Mouse (Mus musculus): ENCODE data around the gene Fam107b. TPM values are rescaled to one million over a fixed set of nuclear protein-coding genes. Genes with fewer than 3 reads are reported as not detected.

Gene Fam107b
- polyA plus RNA-seq, 1 experiment, result 14.7 TPM

- DNase-seq, result no peak
- no peaks in the 10 kb centered on the region for H3K4me1 ChIP-seq (ENCODE audit: control insufficient read depth, insufficient read depth, low read length)
- no peak for TF ChIP-seq CTCF (IDR thresholded peaks at IDR 0.05; ENCODE audit: insufficient read depth, low read length)
- no peak for TF ChIP-seq POLR2A (IDR thresholded peaks at IDR 0.05; ENCODE audit: borderline replicate concordance, extremely low read depth, low read depth, low read length)
- no peak overlapping the region for H3K4me3 ChIP-seq (replicated peaks; ENCODE audit: extremely low read depth, low read depth, low read length)
- WGBS, result 78% methylated on average over 1 of the region's 1 CpGs
These were observed 6.9 kb downstream of the Fam107b start for GRCm38 (mm10) chr2:3577216-3577615.

- no peak for TF ChIP-seq POLR2A (IDR thresholded peaks at IDR 0.05; ENCODE audit: borderline replicate concordance, extremely low read depth, low read depth, low read length)
- no peak for TF ChIP-seq CTCF (IDR thresholded peaks at IDR 0.05; ENCODE audit: insufficient read depth, low read length)
- DNase-seq, result no peak
- no peak overlapping the region for H3K4me3 ChIP-seq (replicated peaks; ENCODE audit: extremely low read depth, low read depth, low read length)
- 60% methylated on average over 8 of the region's 8 CpGs for WGBS
- no peaks in the 10 kb centered on the region for H3K4me1 ChIP-seq (ENCODE audit: control insufficient read depth, insufficient read depth, low read length)
These were observed 8.1 kb downstream of the Fam107b start for GRCm38 (mm10) chr2:3578180-3578902.

GRCm38 (mm10) chr2:3579316-3579902 lies 9.1 kb downstream of the Fam107b start:
- 60% methylated on average over 2 of the region's 2 CpGs for WGBS
- no peak overlapping the region for H3K4me3 ChIP-seq (replicated peaks; ENCODE audit: extremely low read depth, low read depth, low read length)

GRCm38 (mm10) chr2:3582830-3583229 lies 12.5 kb downstream of the Fam107b start:
- WGBS, result 63% methylated on average over 2 of the region's 2 CpGs
- no peak for TF ChIP-seq POLR2A (IDR thresholded peaks at IDR 0.05; ENCODE audit: borderline replicate concordance, extremely low read depth, low read depth, low read length)
- TF ChIP-seq CTCF (IDR thresholded peaks at IDR 0.05; ENCODE audit: insufficient read depth, low read length), result no peak
- H3K4me3 ChIP-seq (replicated peaks; ENCODE audit: extremely low read depth, low read depth, low read length), result no peak overlapping the region
- no peaks in the 10 kb centered on the region for H3K4me1 ChIP-seq (ENCODE audit: control insufficient read depth, insufficient read depth, low read length)
- no peak for DNase-seq

More at GRCm38 (mm10) chr2:3579316-3579902, 9.1 kb downstream of the Fam107b start:
- DNase-seq, result no peak
- H3K4me1 ChIP-seq (ENCODE audit: control insufficient read depth, insufficient read depth, low read length), result no peaks in the 10 kb centered on the region
- TF ChIP-seq CTCF (IDR thresholded peaks at IDR 0.05; ENCODE audit: insufficient read depth, low read length), result no peak
- TF ChIP-seq POLR2A (IDR thresholded peaks at IDR 0.05; ENCODE audit: borderline replicate concordance, extremely low read depth, low read depth, low read length), result no peak

- H3K4me1 ChIP-seq (ENCODE audit: control insufficient read depth, insufficient read depth, low read length), result no peaks in the 10 kb centered on the region
- WGBS, result 47% methylated on average over 3 of the region's 3 CpGs
- no peak for DNase-seq
- no peak for TF ChIP-seq POLR2A (IDR thresholded peaks at IDR 0.05; ENCODE audit: borderline replicate concordance, extremely low read depth, low read depth, low read length)
- no peak for TF ChIP-seq CTCF (IDR thresholded peaks at IDR 0.05; ENCODE audit: insufficient read depth, low read length)
- no peak overlapping the region for H3K4me3 ChIP-seq (replicated peaks; ENCODE audit: extremely low read depth, low read depth, low read length)
These were observed 15.0 kb downstream of the Fam107b start for GRCm38 (mm10) chr2:3585231-3585783.

GRCm38 (mm10) chr2:3590086-3590915 lies 20.0 kb downstream of the Fam107b start:
- 86% methylated on average over 6 of the region's 6 CpGs for WGBS
- no peaks in the 10 kb centered on the region for H3K4me1 ChIP-seq (ENCODE audit: control insufficient read depth, insufficient read depth, low read length)
- no peak for TF ChIP-seq CTCF (IDR thresholded peaks at IDR 0.05; ENCODE audit: insufficient read depth, low read length)
- TF ChIP-seq POLR2A (IDR thresholded peaks at IDR 0.05; ENCODE audit: borderline replicate concordance, extremely low read depth, low read depth, low read length), result no peak
- DNase-seq, result no peak
- no peak overlapping the region for H3K4me3 ChIP-seq (replicated peaks; ENCODE audit: extremely low read depth, low read depth, low read length)

GRCm38 (mm10) chr2:3590916-3591197 lies 20.6 kb downstream of the Fam107b start:
- Histone ChIP-seq H3K4me3 (replicated peaks; ENCODE audit: extremely low read depth, low read depth, low read length) (no peak overlapping the region), H3K4me1 (ENCODE audit: control insufficient read depth, insufficient read depth, low read length) (no peaks in the 10 kb centered on the region)
- TF ChIP-seq CTCF (IDR thresholded peaks at IDR 0.05; ENCODE audit: insufficient read depth, low read length), result no peak
- TF ChIP-seq POLR2A (IDR thresholded peaks at IDR 0.05; ENCODE audit: borderline replicate concordance, extremely low read depth, low read depth, low read length), result no peak
- DNase-seq, result no peak
- 97% methylated on average over 1 of the region's 1 CpGs for WGBS

GRCm38 (mm10) chr2:3594663-3595318 lies 24.5 kb downstream of the Fam107b start:
- no peak overlapping the region for H3K4me3 ChIP-seq (replicated peaks; ENCODE audit: extremely low read depth, low read depth, low read length)
- no peak for DNase-seq
- no peaks in the 10 kb centered on the region for H3K4me1 ChIP-seq (ENCODE audit: control insufficient read depth, insufficient read depth, low read length)
- TF ChIP-seq CTCF (IDR thresholded peaks at IDR 0.05; ENCODE audit: insufficient read depth, low read length), result no peak
- no peak for TF ChIP-seq POLR2A (IDR thresholded peaks at IDR 0.05; ENCODE audit: borderline replicate concordance, extremely low read depth, low read depth, low read length)
- 58% methylated on average over 2 of the region's 2 CpGs for WGBS

GRCm38 (mm10) chr2:3600421-3600820 lies 30.1 kb downstream of the Fam107b start:
- WGBS, result 46% methylated on average over 3 of the region's 3 CpGs

More at GRCm38 (mm10) chr2:3600421-3600820, 30.1 kb downstream of the Fam107b start:
- DNase-seq, result no peak
- TF ChIP-seq POLR2A (IDR thresholded peaks at IDR 0.05; ENCODE audit: borderline replicate concordance, extremely low read depth, low read depth, low read length), result no peak
- TF ChIP-seq CTCF (IDR thresholded peaks at IDR 0.05; ENCODE audit: insufficient read depth, low read length), result no peak
- Histone ChIP-seq H3K4me3 (replicated peaks; ENCODE audit: extremely low read depth, low read depth, low read length) (no peak overlapping the region), H3K4me1 (ENCODE audit: control insufficient read depth, insufficient read depth, low read length) (no peaks in the 10 kb centered on the region)

All from lung, adult 2 months (tissue).